Mouse (Mus musculus): Measurements from ENCODE around the gene Grin3b.

- no peak for TF ChIP-seq CTCF (IDR thresholded peaks at IDR 0.05; ENCODE audit: low read depth)
- TF ChIP-seq EP300 (optimal IDR thresholded peaks at IDR 0.05), result no peak
Observed at GRCm38 (mm10) chr10:80017361-80017760, 46.8 kb downstream of the Grin3b start.
